Mouse (Mus musculus): Measurements from ENCODE around the gene Trem2. TPM values are rescaled to one million over a fixed set of nuclear protein-coding genes. Genes with fewer than 3 reads are reported as not detected.
"Not testable (repeated sequence)": the region's sequence is repeated elsewhere in the genome, so short reads cannot be mapped to it uniquely, and the experiment has no call there.

Trem2 gene
- polyA plus RNA-seq, 1 experiment from 2014 or later, result 4.5 TPM

DNA sequence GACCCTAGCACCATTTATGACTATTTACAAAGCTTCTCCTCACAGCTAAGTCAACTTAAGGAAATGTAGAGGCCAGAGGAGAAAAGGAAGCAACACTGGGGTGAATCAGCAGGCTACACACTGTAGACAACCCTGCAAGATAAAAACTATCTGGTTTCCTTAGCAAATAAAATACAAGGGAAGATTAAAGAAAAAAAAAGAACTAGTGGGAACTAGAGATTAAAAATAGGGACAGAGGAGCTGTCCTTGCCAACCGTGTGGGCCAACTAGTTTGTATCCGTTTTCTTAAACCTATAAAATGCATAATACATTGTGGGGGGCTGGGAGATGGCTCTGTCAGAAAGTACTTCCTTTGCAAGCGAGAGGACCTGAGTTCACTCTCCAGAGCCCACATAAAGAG is 4.3 kb upstream of the Trem2 start:
- 49% methylated on average over 3 of the region's 3 CpGs for whole genome bisulfite sequencing

DNA sequence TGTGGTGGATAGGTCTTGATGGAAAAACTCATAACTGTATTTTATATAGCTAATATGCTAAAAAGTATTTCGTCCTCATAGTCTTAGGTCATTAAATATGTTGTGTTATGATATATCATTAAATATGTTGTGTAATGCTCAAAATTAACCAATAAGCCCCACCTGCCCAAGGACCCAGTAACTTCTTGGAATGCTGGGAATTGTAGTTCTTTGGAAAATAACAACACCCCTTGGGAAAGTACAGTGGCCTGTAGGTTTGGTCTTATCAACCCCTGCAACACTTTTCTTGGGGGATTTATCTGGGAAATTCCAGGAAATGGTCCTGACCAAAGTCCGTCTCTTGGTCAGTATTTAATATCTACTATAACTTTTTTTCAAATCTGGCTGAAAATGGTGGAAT is 3.1 kb upstream of the Trem2 start:
- 81% methylated on average over 2 of the region's 2 CpGs for WGBS

More for the DNA sequence above, 4.3 kb upstream of the Trem2 start:
- Histone ChIP-seq H3K27ac (ENCODE audit: low read length) (no peak overlapping the region), H3K4me2 (ENCODE audit: low read depth, low read length) (no peak overlapping the region), H3K9ac (ENCODE audit: low read length) (no peak overlapping the region), H3K9me3 (ENCODE audit: control insufficient read depth, low read length) (no peaks in the 10 kb centered on the region), H3K36me3 (ENCODE audit: control insufficient read depth, insufficient read depth, low read length) (no peaks in the 10 kb centered on the region), H3K4me1 (replicated peaks; ENCODE audit: control insufficient read depth, insufficient read depth, low read length) (no peaks in the 10 kb centered on the region), H3K27me3 (ENCODE audit: control insufficient read depth, insufficient read depth, low read depth, low read length) (no peaks in the 10 kb centered on the region), H3K4me3 (ENCODE audit: low read length) (no peak overlapping the region)
- ATAC-seq (ENCODE audit: low read depth), result no peak

DNA sequence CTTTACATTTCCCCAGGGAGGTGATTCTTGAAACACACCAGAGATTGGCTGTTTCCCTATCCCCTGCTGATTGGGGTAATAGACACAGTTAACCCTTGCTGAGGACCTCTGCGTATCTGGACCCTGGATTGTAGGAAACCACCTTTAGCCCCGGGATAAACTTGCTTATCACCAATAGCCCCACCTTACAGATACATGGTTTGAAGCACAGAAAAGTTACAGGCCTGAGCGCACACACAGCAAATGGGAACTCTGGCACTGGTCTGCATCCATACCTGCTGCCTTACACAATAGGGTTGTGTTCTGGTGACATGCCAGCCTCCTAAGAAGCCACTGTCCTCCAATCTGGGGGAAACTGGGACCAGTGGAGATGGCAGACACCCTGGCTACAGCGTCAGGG is 377 bp upstream of the Trem2 start:
- Histone ChIP-seq H3K4me2 (ENCODE audit: low read depth, low read length) (no peak overlapping the region), H3K9ac (ENCODE audit: low read length) (no peak overlapping the region), H3K4me1 (replicated peaks; ENCODE audit: control insufficient read depth, insufficient read depth, low read length) (no peaks in the 10 kb centered on the region), H3K27me3 (ENCODE audit: control insufficient read depth, insufficient read depth, low read depth, low read length) (no peaks in the 10 kb centered on the region), H3K9me3 (ENCODE audit: control insufficient read depth, low read length) (no peaks in the 10 kb centered on the region), H3K36me3 (ENCODE audit: control insufficient read depth, insufficient read depth, low read length) (no peaks in the 10 kb centered on the region), H3K27ac (ENCODE audit: low read length) (no peak overlapping the region), H3K4me3 (ENCODE audit: low read length) (no peak overlapping the region)
- WGBS, result 77% methylated on average over 4 of the region's 4 CpGs
- no peak for ATAC-seq (ENCODE audit: low read depth)

More for the DNA sequence above, 3.1 kb upstream of the Trem2 start:
- Histone ChIP-seq H3K4me1 (replicated peaks; ENCODE audit: control insufficient read depth, insufficient read depth, low read length) (no peaks in the 10 kb centered on the region), H3K9me3 (ENCODE audit: control insufficient read depth, low read length) (no peaks in the 10 kb centered on the region), H3K27ac (ENCODE audit: low read length) (no peak overlapping the region), H3K4me3 (ENCODE audit: low read length) (no peak overlapping the region), H3K9ac (ENCODE audit: low read length) (no peak overlapping the region), H3K4me2 (ENCODE audit: low read depth, low read length) (no peak overlapping the region), H3K27me3 (ENCODE audit: control insufficient read depth, insufficient read depth, low read depth, low read length) (no peaks in the 10 kb centered on the region), H3K36me3 (ENCODE audit: control insufficient read depth, insufficient read depth, low read length) (no peaks in the 10 kb centered on the region)
- ATAC-seq (ENCODE audit: low read depth), result no peak

DNA sequence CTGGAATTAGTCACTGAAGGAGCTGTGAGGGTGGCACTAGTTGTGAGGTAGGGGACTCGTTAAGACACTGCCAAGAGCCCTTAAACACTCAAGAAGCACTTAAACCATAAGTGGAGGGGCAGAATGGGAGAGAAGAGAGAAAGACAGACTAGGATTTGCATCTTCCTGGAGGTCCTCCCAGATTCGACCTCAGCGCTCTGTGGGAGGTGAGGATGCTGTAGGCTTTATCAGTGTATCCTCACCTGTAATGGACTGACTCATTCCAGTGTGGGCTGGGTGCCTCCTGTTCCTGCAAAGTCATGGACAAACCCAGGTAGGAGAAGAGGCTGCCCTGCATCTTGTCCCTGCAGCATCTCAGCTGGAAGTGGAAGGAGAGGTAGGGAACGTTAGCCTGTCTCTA is 633 bp downstream of the Trem2 start:
- no peaks in the 10 kb centered on the region for H3K4me1 ChIP-seq (replicated peaks; ENCODE audit: control insufficient read depth, insufficient read depth, low read length)
- H3K27me3 ChIP-seq (ENCODE audit: control insufficient read depth, insufficient read depth, low read depth, low read length), result no peaks in the 10 kb centered on the region
- no peaks in the 10 kb centered on the region for H3K36me3 ChIP-seq (ENCODE audit: control insufficient read depth, insufficient read depth, low read length)
- no peak overlapping the region for H3K4me3 ChIP-seq (ENCODE audit: low read length)
- H3K27ac ChIP-seq (ENCODE audit: low read length), result no peak overlapping the region
- H3K9me3 ChIP-seq (ENCODE audit: control insufficient read depth, low read length), result no peaks in the 10 kb centered on the region
- ATAC-seq (ENCODE audit: low read depth), result no peak
- no peak overlapping the region for H3K9ac ChIP-seq (ENCODE audit: low read length)
- 47% methylated on average over 4 of the region's 4 CpGs for WGBS
- H3K4me2 ChIP-seq (ENCODE audit: low read depth, low read length), result no peak overlapping the region

DNA sequence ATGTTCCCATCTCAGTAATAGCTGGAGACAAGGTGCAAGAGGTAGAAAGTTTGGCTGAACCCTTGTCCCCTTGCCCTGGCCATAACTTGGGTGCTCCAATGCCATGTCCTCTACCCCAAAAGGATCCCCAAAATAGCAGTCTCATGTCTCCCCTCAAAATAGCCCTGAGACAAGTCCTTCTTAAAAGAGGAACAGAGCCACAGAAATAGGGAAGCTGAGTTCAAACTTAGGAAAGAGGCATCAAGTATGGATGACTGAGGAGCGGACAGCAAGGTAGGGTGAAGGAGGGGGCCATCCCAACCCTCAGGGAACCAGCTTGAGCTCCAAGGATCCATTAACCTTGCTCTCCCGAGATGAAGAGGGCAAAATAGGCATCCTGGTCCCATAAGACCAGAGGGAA is 1.1 kb downstream of the Trem2 start:
- Histone ChIP-seq H3K36me3 (ENCODE audit: control insufficient read depth, insufficient read depth, low read length) (no peaks in the 10 kb centered on the region), H3K9ac (ENCODE audit: low read length) (no peak overlapping the region), H3K9me3 (ENCODE audit: control insufficient read depth, low read length) (no peaks in the 10 kb centered on the region), H3K4me3 (ENCODE audit: low read length) (no peak overlapping the region), H3K4me1 (replicated peaks; ENCODE audit: control insufficient read depth, insufficient read depth, low read length) (no peaks in the 10 kb centered on the region), H3K4me2 (ENCODE audit: low read depth, low read length) (no peak overlapping the region), H3K27me3 (ENCODE audit: control insufficient read depth, insufficient read depth, low read depth, low read length) (no peaks in the 10 kb centered on the region), H3K27ac (ENCODE audit: low read length) (no peak overlapping the region)
- no peak for ATAC-seq (ENCODE audit: low read depth)
- 69% methylated on average over 2 of the region's 2 CpGs for WGBS

DNA sequence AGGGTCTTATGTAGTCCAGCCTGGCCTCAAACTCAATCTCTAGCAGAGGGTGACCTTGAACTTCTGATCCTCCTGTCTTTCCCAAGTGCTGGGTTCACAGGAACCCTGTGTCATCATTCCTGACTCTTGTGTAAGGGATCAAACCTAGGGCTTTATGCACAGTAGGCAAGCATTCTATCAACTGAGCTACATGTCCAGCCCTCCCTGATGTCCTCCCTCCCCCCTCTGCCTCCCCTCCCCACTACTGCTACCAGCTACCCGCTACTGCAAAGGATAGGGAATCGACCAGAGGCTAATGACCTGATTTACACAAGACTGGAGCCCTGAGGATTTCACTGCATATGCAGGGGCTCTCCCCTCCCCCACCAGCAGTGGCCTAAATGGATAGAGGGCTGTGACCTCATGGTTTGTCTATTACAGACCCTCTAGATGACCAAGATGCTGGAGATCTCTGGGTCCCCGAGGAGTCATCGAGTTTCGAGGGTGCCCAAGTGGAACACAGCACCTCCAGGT is 4.5 kb downstream of the Trem2 start:
- ATAC-seq (ENCODE audit: low read depth), result no peak
- no peak overlapping the region for H3K4me3 ChIP-seq (ENCODE audit: low read length)
- 72% methylated on average over 5 of the region's 5 CpGs for WGBS

DNA sequence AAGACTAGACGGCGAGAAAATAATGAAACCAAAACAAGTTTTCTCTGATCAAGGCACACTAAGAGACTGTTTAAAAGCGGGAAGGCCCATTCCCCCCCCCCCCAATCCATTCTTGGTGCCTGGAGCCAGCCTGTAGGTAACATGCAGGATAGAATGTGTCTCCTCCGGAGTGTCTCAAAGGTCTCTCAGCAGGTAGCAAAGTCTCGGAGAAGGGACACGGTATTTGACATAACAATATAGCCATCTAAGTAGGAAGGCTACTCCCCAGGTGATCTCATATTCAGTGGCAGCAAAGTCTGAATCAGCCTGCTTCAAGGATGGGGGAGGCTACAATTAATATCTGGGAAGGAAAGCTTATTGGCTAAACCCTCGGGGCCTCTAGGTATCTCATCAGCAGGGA is 6.8 kb downstream of the Trem2 start:
- not testable (repeated sequence) for H3K4me2 ChIP-seq (ENCODE audit: low read depth, low read length); H3K4me3 ChIP-seq (ENCODE audit: low read length); H3K9me3 ChIP-seq (ENCODE audit: control insufficient read depth, low read length); H3K36me3 ChIP-seq (ENCODE audit: control insufficient read depth, insufficient read depth, low read length); ATAC-seq (ENCODE audit: low read depth); H3K9ac ChIP-seq (ENCODE audit: low read length); H3K27me3 ChIP-seq (ENCODE audit: control insufficient read depth, insufficient read depth, low read depth, low read length); H3K4me1 ChIP-seq (replicated peaks; ENCODE audit: control insufficient read depth, insufficient read depth, low read length); H3K27ac ChIP-seq (ENCODE audit: low read length)
- WGBS, result 76% methylated on average over 7 of the region's 7 CpGs

More for the DNA sequence above, 4.5 kb downstream of the Trem2 start:
- H3K9ac ChIP-seq (ENCODE audit: low read length), result no peak overlapping the region
- H3K27me3 ChIP-seq (ENCODE audit: control insufficient read depth, insufficient read depth, low read depth, low read length), result no peaks in the 10 kb centered on the region
- no peak overlapping the region for H3K27ac ChIP-seq (ENCODE audit: low read length)
- H3K9me3 ChIP-seq (ENCODE audit: control insufficient read depth, low read length), result no peaks in the 10 kb centered on the region
- H3K4me2 ChIP-seq (ENCODE audit: low read depth, low read length), result no peak overlapping the region
- H3K36me3 ChIP-seq (ENCODE audit: control insufficient read depth, insufficient read depth, low read length), result no peaks in the 10 kb centered on the region
- no peaks in the 10 kb centered on the region for H3K4me1 ChIP-seq (replicated peaks; ENCODE audit: control insufficient read depth, insufficient read depth, low read length)

DNA sequence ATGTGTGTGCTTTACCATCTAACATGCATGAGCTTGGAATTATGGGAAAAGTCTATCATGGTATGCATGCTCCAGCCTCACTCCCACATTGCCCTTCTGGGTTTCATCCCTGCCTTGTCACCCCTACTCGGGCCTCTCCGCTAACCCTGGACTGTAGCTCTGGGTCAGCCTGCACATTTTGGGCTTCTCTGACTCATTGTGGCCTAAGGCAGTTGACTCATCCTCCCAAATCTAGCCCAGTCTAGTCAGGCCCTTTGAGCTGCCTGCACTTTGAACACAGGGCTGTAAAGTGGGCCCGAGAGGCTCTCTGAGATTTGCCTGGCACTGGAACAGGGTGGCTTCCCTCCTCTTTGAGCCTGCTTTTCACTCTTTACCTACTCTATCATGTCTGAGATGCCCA is 9.6 kb downstream of the Trem2 start:
- Histone ChIP-seq H3K4me1 (replicated peaks; ENCODE audit: control insufficient read depth, insufficient read depth, low read length) (no peaks in the 10 kb centered on the region), H3K4me3 (ENCODE audit: low read length) (no peak overlapping the region), H3K27me3 (ENCODE audit: control insufficient read depth, insufficient read depth, low read depth, low read length) (no peaks in the 10 kb centered on the region), H3K9me3 (ENCODE audit: control insufficient read depth, low read length) (no peaks in the 10 kb centered on the region), H3K9ac (ENCODE audit: low read length) (no peak overlapping the region), H3K4me2 (ENCODE audit: low read depth, low read length) (no peak overlapping the region), H3K36me3 (ENCODE audit: control insufficient read depth, insufficient read depth, low read length) (no peaks in the 10 kb centered on the region), H3K27ac (ENCODE audit: low read length) (no peak overlapping the region)
- WGBS, result 85% methylated on average over 3 of the region's 3 CpGs
- ATAC-seq (ENCODE audit: low read depth), result no peak

DNA sequence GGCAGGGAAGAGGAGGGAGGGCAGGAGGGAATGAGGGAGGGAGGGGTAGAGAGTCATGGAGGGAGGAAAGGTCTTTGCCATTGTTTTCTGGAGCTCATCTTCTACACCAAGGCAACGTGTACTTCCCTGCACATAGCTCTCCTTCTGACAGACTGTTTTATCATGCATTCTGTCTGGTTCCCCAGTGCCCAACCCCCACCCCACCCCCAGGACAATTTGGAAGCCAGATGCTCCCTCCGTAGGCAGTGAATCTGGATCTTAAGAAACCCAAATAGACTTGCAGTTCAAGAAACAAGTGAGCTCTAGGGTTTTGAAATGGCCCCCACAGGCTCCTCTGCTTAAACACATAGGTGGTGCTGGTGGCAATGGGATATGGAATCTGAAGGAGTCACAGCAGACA is 11.7 kb downstream of the Trem2 start:
- Histone ChIP-seq H3K9ac (ENCODE audit: low read length) (no peak overlapping the region), H3K4me2 (ENCODE audit: low read depth, low read length) (no peak overlapping the region), H3K27me3 (ENCODE audit: control insufficient read depth, insufficient read depth, low read depth, low read length) (no peaks in the 10 kb centered on the region), H3K36me3 (ENCODE audit: control insufficient read depth, insufficient read depth, low read length) (no peaks in the 10 kb centered on the region), H3K27ac (ENCODE audit: low read length) (no peak overlapping the region), H3K4me3 (ENCODE audit: low read length) (no peak overlapping the region), H3K4me1 (replicated peaks; ENCODE audit: control insufficient read depth, insufficient read depth, low read length) (no peaks in the 10 kb centered on the region), H3K9me3 (ENCODE audit: control insufficient read depth, low read length) (no peaks in the 10 kb centered on the region)
- 50% methylated on average over 2 of the region's 2 CpGs for WGBS
- no peak for ATAC-seq (ENCODE audit: low read depth)

DNA sequence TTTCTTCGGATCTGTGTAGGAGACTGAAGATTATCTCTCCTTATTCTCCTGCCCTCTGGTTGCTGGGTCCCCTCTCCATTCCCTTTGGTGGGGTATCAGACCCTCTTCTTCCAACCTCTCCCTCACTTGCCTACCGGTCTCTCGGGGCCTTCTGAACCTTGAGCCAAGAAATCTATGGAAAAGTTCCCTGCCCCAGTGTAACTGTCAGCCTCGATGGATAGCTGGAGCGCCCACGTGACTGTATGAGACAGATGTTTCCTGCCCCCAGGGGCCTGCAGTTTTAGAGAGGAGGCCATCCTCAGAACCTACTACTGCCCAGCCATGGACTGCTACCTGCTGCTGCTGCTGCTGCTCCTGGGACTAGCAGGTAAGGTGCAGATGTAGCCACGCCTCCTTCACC is 13.4 kb downstream of the Trem2 start, which contains the start of gene Treml1:
Treml1 (plus strand) TSS at position 301 of the 400 bp plus-strand sequence.
- Histone ChIP-seq H3K27me3 (ENCODE audit: control insufficient read depth, insufficient read depth, low read depth, low read length) (no peaks in the 10 kb centered on the region), H3K27ac (ENCODE audit: low read length) (no peak within 1 kb of the TSS), H3K4me2 (ENCODE audit: low read depth, low read length) (no peak within 1 kb of the TSS), H3K9ac (ENCODE audit: low read length) (no peak within 1 kb of the TSS), H3K4me3 (ENCODE audit: low read length) (no peak within 1 kb of the TSS), H3K9me3 (ENCODE audit: control insufficient read depth, low read length) (no peaks in the 10 kb centered on the region), H3K4me1 (replicated peaks; ENCODE audit: control insufficient read depth, insufficient read depth, low read length) (no peaks in the 10 kb centered on the region), H3K36me3 (ENCODE audit: control insufficient read depth, insufficient read depth, low read length) (no peaks in the 10 kb centered on the region)
- WGBS, result 71% methylated on average over 7 of the region's 7 CpGs
- ATAC-seq (ENCODE audit: low read depth), result no peak
